Mouse (Mus musculus) small intestine, adult 2 months (tissue): ENCODE data around the gene Plscr4.

Experiments used
- CTCF ChIP-seq: fragments of 200-500 bp; IDR thresholded peaks from 2 replicates; pipeline ENCODE4 v1.5.1; 2012; ENCODE audit warnings: low read depth, mild to moderate bottlenecking, control low read depth, inconsistent platforms, low read length, moderate library complexity, mixed read lengths; ENCODE audit not compliant: insufficient replicate concordance, insufficient read length; ENCODE audit errors: extremely low read depth
- POLR2A ChIP-seq: fragments of 200-500 bp; IDR thresholded peaks from 2 replicates; pipeline ENCODE4 v1.6.1; 2012; ENCODE audit warnings: low read depth, mild to moderate bottlenecking, control low read depth, inconsistent platforms, low read length, moderate library complexity

DNA sequence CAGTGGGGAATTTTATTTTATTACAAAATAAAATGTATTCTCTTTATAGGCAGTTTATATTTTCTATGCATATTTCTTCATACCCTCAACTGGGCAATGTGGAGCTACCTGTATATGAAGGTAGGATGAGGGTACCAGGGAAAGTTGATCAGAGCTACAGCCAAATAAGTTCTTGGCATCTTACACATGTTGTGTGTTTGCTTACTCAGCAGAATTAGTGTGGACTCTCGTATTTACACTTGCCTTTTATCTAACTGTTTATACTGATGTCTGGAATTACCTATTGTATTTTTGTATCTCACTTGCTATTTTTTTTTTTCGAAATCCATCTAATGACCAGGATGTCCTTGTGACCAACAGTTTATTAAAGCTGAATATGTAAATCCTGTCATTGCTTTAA lies 34.1 kb downstream of the Plscr4 start:
- TF ChIP-seq POLR2A (no peak), CTCF (no peak)
